Mouse (Mus musculus): ENCODE measurements around the gene Abi3. TPM values are rescaled to one million over a fixed set of nuclear protein-coding genes. Genes with fewer than 3 reads are reported as not detected.

Abi3 gene
- polyA plus RNA-seq, 1 experiment, result 1.5 TPM

DNA sequence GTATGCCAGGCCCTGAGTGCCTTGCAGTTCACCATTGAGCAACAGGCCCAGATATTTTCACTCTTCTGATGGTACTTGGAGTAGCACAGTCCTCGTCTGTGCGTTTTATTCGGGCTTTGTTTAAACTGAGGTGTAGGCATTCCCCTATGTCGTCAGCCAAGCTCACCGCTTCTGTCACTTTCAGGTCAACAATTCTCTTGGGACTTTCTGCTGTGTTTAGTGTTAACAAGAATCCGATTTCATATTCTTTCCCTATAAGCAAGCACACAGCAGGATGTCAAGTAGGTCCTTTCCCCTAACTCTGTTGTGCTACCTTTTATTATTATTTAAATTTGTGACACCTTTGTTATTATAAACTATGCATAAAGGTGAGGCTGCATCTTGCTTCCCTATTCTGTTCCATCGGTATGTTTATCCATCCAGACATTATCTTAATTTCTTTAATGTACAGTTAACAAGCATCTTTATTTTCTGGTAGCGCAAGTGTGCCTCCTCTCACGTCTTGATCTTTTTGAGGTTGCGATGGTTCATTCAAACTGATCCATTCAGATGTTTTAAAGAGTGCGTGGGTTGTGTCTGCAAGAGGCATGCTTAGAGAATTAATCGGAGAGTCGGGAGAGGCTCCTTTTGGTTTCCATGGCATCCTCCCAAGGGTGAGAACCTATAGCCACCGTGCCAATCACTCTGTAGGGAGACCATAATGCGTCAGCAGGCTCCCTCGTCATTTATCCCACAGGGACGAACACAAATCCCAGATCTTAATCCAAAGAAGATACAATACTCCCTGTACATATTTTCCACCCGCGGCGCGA lies 15.6 kb upstream of the Abi3 start:
- TF ChIP-seq E2F4 (IDR thresholded peaks at IDR 0.05; ENCODE audit: insufficient read depth) (no peak), MAX (IDR thresholded peaks at IDR 0.05; ENCODE audit: low read depth) (no peak), REST (IDR thresholded peaks at IDR 0.05; ENCODE audit: insufficient read depth, insufficient read length) (no peak), MYOG (IDR thresholded peaks at IDR 0.05; ENCODE audit: control insufficient read depth in 1 of 3, insufficient read depth in 1 of 3, insufficient read length in 2 of 3, low read depth in 2 of 3) (no peak), POLR2AphosphoS2 (IDR thresholded peaks at IDR 0.05; ENCODE audit: insufficient read length, low read depth) (no peak), SRF (IDR thresholded peaks at IDR 0.05; ENCODE audit: control insufficient read depth, insufficient read length, low read depth) (no peak), MYOD1 (IDR thresholded peaks at IDR 0.05; ENCODE audit: control insufficient read depth in 1 of 3, insufficient read length in 2 of 3, low read depth in 2 of 3) (no peak), CEBPB (IDR thresholded peaks at IDR 0.05; ENCODE audit: insufficient read depth, poor library complexity, severe bottlenecking) (no peak), TCF3 (IDR thresholded peaks at IDR 0.05; ENCODE audit: insufficient read length, low read depth) (no peak), USF1 (IDR thresholded peaks at IDR 0.05; ENCODE audit: low read depth) (no peak)
- H3K27me3 ChIP-seq (ENCODE audit: control insufficient read depth, insufficient read depth, insufficient read length), result no peaks in the 10 kb centered on the region
- H3K79me2 ChIP-seq (ENCODE audit: control insufficient read depth, insufficient read depth), result no peaks in the 10 kb centered on the region
- peak overlapping the region; percentile 43 for H3K4me3 ChIP-seq
- H3K36me3 ChIP-seq (ENCODE audit: control insufficient read depth, insufficient read depth), result no peaks in the 10 kb centered on the region
- peak overlapping the region; percentile 95 for H3K4me2 ChIP-seq (ENCODE audit: low read depth)
- H3ac ChIP-seq (ENCODE audit: control insufficient read depth, insufficient read length), result no peak overlapping the region

DNA sequence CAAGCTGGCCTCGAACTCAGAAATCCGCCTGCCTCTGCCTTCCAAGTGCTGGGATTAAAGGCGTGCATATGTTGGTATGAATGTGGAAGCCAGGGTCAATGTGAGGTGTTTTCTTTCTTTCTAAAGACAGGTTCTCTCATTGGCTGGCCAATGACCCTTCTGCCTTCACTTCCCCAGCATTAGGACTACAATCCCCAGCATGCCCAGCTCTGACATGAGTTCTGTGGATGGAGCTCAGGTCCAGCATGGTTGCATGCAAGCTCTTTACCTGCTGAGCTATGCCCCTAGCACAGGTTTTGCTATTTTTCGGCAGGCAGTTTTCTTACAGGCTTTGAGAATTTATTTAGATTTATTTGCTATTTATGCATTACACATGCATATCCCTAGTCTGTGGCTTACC lies 15.0 kb upstream of the Abi3 start:
- Histone ChIP-seq H3K4me2 (ENCODE audit: low read depth) (no peak overlapping the region), H3K79me2 (ENCODE audit: control insufficient read depth, insufficient read depth) (no peaks in the 10 kb centered on the region), H3K27me3 (ENCODE audit: control insufficient read depth, insufficient read depth, insufficient read length) (no peaks in the 10 kb centered on the region), H3K4me3 (no peak overlapping the region), H3K36me3 (ENCODE audit: control insufficient read depth, insufficient read depth) (no peaks in the 10 kb centered on the region), H3ac (ENCODE audit: control insufficient read depth, insufficient read length) (no peak overlapping the region)
- TF ChIP-seq REST (IDR thresholded peaks at IDR 0.05; ENCODE audit: insufficient read depth, insufficient read length) (no peak), TCF12 (IDR thresholded peaks at IDR 0.05; ENCODE audit: insufficient read depth, poor library complexity, severe bottlenecking) (no peak), MYOD1 (IDR thresholded peaks at IDR 0.05; ENCODE audit: control insufficient read depth in 1 of 3, insufficient read length in 2 of 3, low read depth in 2 of 3) (no peak), CEBPB (IDR thresholded peaks at IDR 0.05; ENCODE audit: insufficient read depth, poor library complexity, severe bottlenecking) (no peak), TCF3 (IDR thresholded peaks at IDR 0.05; ENCODE audit: insufficient read length, low read depth) (no peak)

DNA sequence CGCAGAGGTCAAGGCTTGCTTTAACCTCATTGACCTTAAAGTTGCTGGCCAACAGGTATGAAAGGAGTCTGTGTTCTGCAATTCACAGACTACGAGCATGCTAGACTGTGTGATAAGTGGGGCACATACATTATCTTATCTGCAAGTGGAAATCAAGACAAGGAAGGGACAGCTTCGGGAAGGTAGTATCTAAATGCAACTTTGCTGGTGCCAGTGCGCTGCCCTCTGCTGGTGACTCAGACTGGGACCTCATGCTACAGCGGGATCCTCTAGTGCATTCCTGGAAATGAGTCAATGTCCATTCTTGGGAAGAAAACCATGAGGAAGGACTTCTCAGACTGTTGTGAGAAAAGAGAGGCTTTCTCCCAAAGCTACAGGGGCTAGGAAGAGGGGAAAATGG lies 11.4 kb upstream of the Abi3 start:
- Histone ChIP-seq H3K36me3 (ENCODE audit: control insufficient read depth, insufficient read depth) (no peaks in the 10 kb centered on the region), H3K4me3 (no peak overlapping the region), H3K4me2 (ENCODE audit: low read depth) (no peak overlapping the region), H3K27me3 (ENCODE audit: control insufficient read depth, insufficient read depth, insufficient read length) (no peaks in the 10 kb centered on the region), H3K79me2 (ENCODE audit: control insufficient read depth, insufficient read depth) (no peaks in the 10 kb centered on the region), H3ac (ENCODE audit: control insufficient read depth, insufficient read length) (no peak overlapping the region)
- TF ChIP-seq MYOD1 (IDR thresholded peaks at IDR 0.05; ENCODE audit: control insufficient read depth in 1 of 3, insufficient read length in 2 of 3, low read depth in 2 of 3) (no peak), USF1 (IDR thresholded peaks at IDR 0.05; ENCODE audit: low read depth) (no peak), POLR2A (IDR thresholded peaks at IDR 0.05; ENCODE audit: insufficient read length, low read depth) (no peak), POLR2AphosphoS2 (IDR thresholded peaks at IDR 0.05; ENCODE audit: insufficient read length, low read depth) (no peak), MAX (IDR thresholded peaks at IDR 0.05; ENCODE audit: low read depth) (no peak), TCF3 (IDR thresholded peaks at IDR 0.05; ENCODE audit: insufficient read length, low read depth) (no peak), E2F4 (IDR thresholded peaks at IDR 0.05; ENCODE audit: insufficient read depth) (no peak), MYOG (IDR thresholded peaks at IDR 0.05; ENCODE audit: control insufficient read depth in 1 of 3, insufficient read depth in 1 of 3, insufficient read length in 2 of 3, low read depth in 2 of 3) (no peak), SRF (IDR thresholded peaks at IDR 0.05; ENCODE audit: control insufficient read depth, insufficient read length, low read depth) (no peak), CEBPB (IDR thresholded peaks at IDR 0.05; ENCODE audit: insufficient read depth, poor library complexity, severe bottlenecking) (no peak), REST (IDR thresholded peaks at IDR 0.05; ENCODE audit: insufficient read depth, insufficient read length) (no peak), TCF12 (IDR thresholded peaks at IDR 0.05; ENCODE audit: insufficient read depth, poor library complexity, severe bottlenecking) (no peak)

GRCm38 (mm10) chr11:95850898-95851297 lies 8.6 kb upstream of the Abi3 start:
- Histone ChIP-seq H3ac (ENCODE audit: control insufficient read depth, insufficient read length) (no peak overlapping the region), H3K27me3 (ENCODE audit: control insufficient read depth, insufficient read depth, insufficient read length) (no peaks in the 10 kb centered on the region), H3K79me2 (ENCODE audit: control insufficient read depth, insufficient read depth) (no peaks in the 10 kb centered on the region), H3K4me2 (ENCODE audit: low read depth) (no peak overlapping the region), H3K4me3 (no peak overlapping the region), H3K36me3 (ENCODE audit: control insufficient read depth, insufficient read depth) (no peaks in the 10 kb centered on the region)
- TF ChIP-seq MAX (IDR thresholded peaks at IDR 0.05; ENCODE audit: low read depth) (no peak), POLR2AphosphoS2 (IDR thresholded peaks at IDR 0.05; ENCODE audit: insufficient read length, low read depth) (no peak), MYOG (IDR thresholded peaks at IDR 0.05; ENCODE audit: control insufficient read depth in 1 of 3, insufficient read depth in 1 of 3, insufficient read length in 2 of 3, low read depth in 2 of 3) (no peak), SRF (IDR thresholded peaks at IDR 0.05; ENCODE audit: control insufficient read depth, insufficient read length, low read depth) (no peak)

GRCm38 (mm10) chr11:95844935-95845334 lies 2.7 kb upstream of the Abi3 start:
- Histone ChIP-seq H3K4me3 (no peak overlapping the region), H3K27me3 (ENCODE audit: control insufficient read depth, insufficient read depth, insufficient read length) (no peaks in the 10 kb centered on the region), H3K4me2 (ENCODE audit: low read depth) (no peak overlapping the region), H3K79me2 (ENCODE audit: control insufficient read depth, insufficient read depth) (no peaks in the 10 kb centered on the region), H3K36me3 (ENCODE audit: control insufficient read depth, insufficient read depth) (no peaks in the 10 kb centered on the region), H3ac (ENCODE audit: control insufficient read depth, insufficient read length) (no peak overlapping the region)
- TF ChIP-seq TCF12 (IDR thresholded peaks at IDR 0.05; ENCODE audit: insufficient read depth, poor library complexity, severe bottlenecking) (no peak), E2F4 (IDR thresholded peaks at IDR 0.05; ENCODE audit: insufficient read depth) (no peak), MYOG (IDR thresholded peaks at IDR 0.05; ENCODE audit: control insufficient read depth in 1 of 3, insufficient read depth in 1 of 3, insufficient read length in 2 of 3, low read depth in 2 of 3) (no peak), REST (IDR thresholded peaks at IDR 0.05; ENCODE audit: insufficient read depth, insufficient read length) (no peak), MAX (IDR thresholded peaks at IDR 0.05; ENCODE audit: low read depth) (no peak), MYOD1 (IDR thresholded peaks at IDR 0.05; ENCODE audit: control insufficient read depth in 1 of 3, insufficient read length in 2 of 3, low read depth in 2 of 3) (no peak), POLR2AphosphoS2 (IDR thresholded peaks at IDR 0.05; ENCODE audit: insufficient read length, low read depth) (no peak), CEBPB (IDR thresholded peaks at IDR 0.05; ENCODE audit: insufficient read depth, poor library complexity, severe bottlenecking) (no peak), SRF (IDR thresholded peaks at IDR 0.05; ENCODE audit: control insufficient read depth, insufficient read length, low read depth) (no peak), TCF3 (IDR thresholded peaks at IDR 0.05; ENCODE audit: insufficient read length, low read depth) (no peak), POLR2A (IDR thresholded peaks at IDR 0.05; ENCODE audit: insufficient read length, low read depth) (no peak), USF1 (IDR thresholded peaks at IDR 0.05; ENCODE audit: low read depth) (no peak)

Measured in myocyte (in vitro differentiated cells).